Mouse (Mus musculus): ENCODE data around the gene Cwf19l1.

DNA sequence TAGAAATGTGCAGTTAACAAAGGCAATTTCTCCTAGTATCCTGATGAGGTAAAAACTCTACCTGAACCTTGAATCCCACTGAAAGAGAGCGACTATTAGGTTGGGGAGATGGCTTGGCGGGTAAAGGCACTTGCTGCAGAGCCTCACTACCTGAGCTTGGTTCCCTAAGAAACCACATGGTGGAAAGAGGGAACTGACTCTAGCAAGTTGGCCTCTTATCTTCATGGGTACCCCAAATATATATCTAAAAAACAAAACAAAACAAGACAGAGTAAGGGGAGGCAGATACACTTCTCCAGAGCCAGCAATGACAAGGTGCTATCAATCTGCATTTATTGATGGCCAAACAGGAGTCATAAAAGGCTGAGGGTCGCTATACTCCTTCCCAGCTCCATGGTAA lies 48.3 kb upstream of the Cwf19l1 start:
- TF ChIP-seq POLR2A (IDR thresholded peaks at IDR 0.05; ENCODE audit: control insufficient read depth, extremely low read depth, insufficient read depth, low read length, poor library complexity) (no peak), CTCF (IDR thresholded peaks at IDR 0.05; ENCODE audit: borderline replicate concordance, control insufficient read depth, extremely low read depth, insufficient read depth, low read length, poor library complexity) (no peak)
